Mouse (Mus musculus) cerebellum, adult 2 months (tissue): ENCODE measurements around the gene Cd276. TPM values are rescaled to one million over a fixed set of nuclear protein-coding genes. Genes with fewer than 3 reads are reported as not detected.
A peak's percentile ranks its signal among the peaks of the same experiment; 100 is the strongest.

ENCODE experiments used
- DNase-seq, 2 experiments: peaks; one replicate each; pipeline ENCODE4 v3.0.0; 2021
- H3K27ac ChIP-seq: fragments of 200-500 bp; 2 replicates; pipeline ENCODE4 v1.5.1; 2012; ENCODE audit warnings: low read length, control low read depth, inconsistent platforms; ENCODE audit not compliant: insufficient read depth
- H3K27me3 ChIP-seq: fragments of 200-500 bp; 2 replicates; pipeline ENCODE4 v1.6.1; 2012; ENCODE audit warnings: inconsistent platforms, mild to moderate bottlenecking, low read length, moderate library complexity; ENCODE audit not compliant: control insufficient read depth, insufficient read depth
- H3K4me1 ChIP-seq: fragments of 200-500 bp; 2 replicates; pipeline ENCODE4 v1.6.1; 2011; ENCODE audit warnings: low read length; ENCODE audit not compliant: control insufficient read depth, insufficient read depth
- H3K4me3 ChIP-seq: fragments of 200-500 bp; replicated peaks from 2 replicates; pipeline ENCODE3; 2011; ENCODE audit warnings: mild to moderate bottlenecking, low read depth, low read length, control low read depth; ENCODE audit not compliant: insufficient read depth
- CTCF ChIP-seq: fragments of 200-500 bp; IDR thresholded peaks from 2 replicates; pipeline ENCODE4 v1.5.1; 2011; ENCODE audit warnings: low read depth, mild to moderate bottlenecking, control low read depth, low read length, moderate library complexity, borderline replicate concordance; ENCODE audit not compliant: insufficient read depth
- POLR2A ChIP-seq: fragments of 200-500 bp; IDR thresholded peaks from 2 replicates; pipeline ENCODE4 v1.6.1; 2011; ENCODE audit warnings: low read length, control low read depth, borderline replicate concordance; ENCODE audit not compliant: insufficient read depth
- WGBS: fragments of 180-500 bp; shearing (Covaris S2); methylation state at CpG from one replicate; pipeline ENCODE4 v1.1.7; 2018; 5-methylcytosine and 5-hydroxymethylcytosine counted together
- polyA plus RNA-seq: library from polyadenylated mRNA; depleted of rRNA; stranded (reverse); fragments of >200 nt; gene quantifications from 2 replicates; pipeline ENCODE4 v1.2.3, GENCODE M21; 2012

Gene Cd276
- polyA plus RNA-seq, 1 experiment = 6.4 TPM

GRCm38 (mm10) chr9:58500946-58501345 is 54.3 kb downstream of the Cd276 start:
- Histone ChIP-seq H3K27me3 (no peaks in the 10 kb centered on the region), H3K4me3 (no peak overlapping the region), H3K4me1 (peaks cover 54% of the 10 kb centered on the region), H3K27ac (no peak overlapping the region)
- WGBS = 15% methylated on average over 5 of the region's 5 CpGs
- DNase-seq = peak; percentile 65 to 83
- no peak for TF ChIP-seq CTCF
- no peak for TF ChIP-seq POLR2A

GRCm38 (mm10) chr9:58497942-58498341 is 57.3 kb downstream of the Cd276 start:
- peaks cover 72% of the 10 kb centered on the region for H3K4me1 ChIP-seq
- H3K27ac ChIP-seq = no peak overlapping the region
- no peak overlapping the region for H3K4me3 ChIP-seq
- H3K27me3 ChIP-seq = no peaks in the 10 kb centered on the region
- TF ChIP-seq CTCF = no peak
- TF ChIP-seq POLR2A = no peak
- WGBS = 30% methylated on average over 4 of the region's 4 CpGs
- DNase-seq = peak; percentile 60 to 74

DNA sequence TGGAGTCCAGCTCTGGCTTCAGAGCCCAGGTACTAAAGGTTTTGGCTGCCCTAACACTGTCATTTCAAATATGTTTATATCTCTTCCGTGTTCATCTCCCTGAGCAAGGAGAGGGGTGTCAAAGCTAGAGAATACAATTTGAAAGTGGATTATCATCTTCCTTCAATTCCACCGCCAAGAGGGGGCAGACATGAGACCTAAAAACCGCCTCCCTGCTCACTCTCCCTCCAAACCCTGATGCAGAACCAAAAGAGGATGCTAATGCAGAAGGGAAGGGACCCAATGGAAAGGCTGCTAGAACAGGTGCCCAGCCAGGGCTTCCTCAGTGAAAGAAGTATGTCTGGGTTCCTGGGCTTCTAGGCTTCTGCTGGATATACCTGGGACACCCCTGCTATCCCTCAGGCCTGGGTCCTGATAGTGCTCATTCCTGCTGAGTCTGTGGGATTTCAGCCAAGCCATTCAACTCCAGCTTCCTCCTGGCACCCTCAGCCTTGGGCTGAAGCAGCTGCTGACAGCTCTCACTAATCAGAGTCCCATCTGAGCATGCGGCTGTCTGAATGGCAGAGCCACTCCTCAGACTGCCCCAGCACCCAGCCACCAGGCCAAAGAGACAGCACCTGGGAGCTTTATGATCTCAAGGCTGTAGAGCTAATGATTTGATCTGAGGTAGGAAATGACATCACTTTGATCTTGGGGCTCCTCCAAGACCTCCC is 58.6 kb downstream of the Cd276 start:
- peaks cover 81% of the 10 kb centered on the region for H3K4me1 ChIP-seq
- TF ChIP-seq CTCF = peak; percentile 56; the same call in 1 of the 2 replicates
- no peak for TF ChIP-seq POLR2A
- WGBS = 14% methylated on average over 4 of the region's 4 CpGs
- no peaks in the 10 kb centered on the region for H3K27me3 ChIP-seq
- no peak overlapping the region for H3K4me3 ChIP-seq
- peak; percentile 48 to 57 for DNase-seq
- H3K27ac ChIP-seq = peak overlapping the region; percentile 3; the same call in 1 of the 2 replicates

- H3K27ac ChIP-seq = no peak overlapping the region
- peaks cover 66% of the 10 kb centered on the region for H3K4me1 ChIP-seq
- DNase-seq = peak in 1 of 2 experiments; percentile 19
- H3K4me3 ChIP-seq = no peak overlapping the region
- H3K27me3 ChIP-seq = no peaks in the 10 kb centered on the region
- 89% methylated on average over 2 of the region's 2 CpGs for WGBS
- no peak for TF ChIP-seq POLR2A
- no peak for TF ChIP-seq CTCF
These were observed 60.2 kb downstream of the Cd276 start for GRCm38 (mm10) chr9:58495035-58495434.

DNA sequence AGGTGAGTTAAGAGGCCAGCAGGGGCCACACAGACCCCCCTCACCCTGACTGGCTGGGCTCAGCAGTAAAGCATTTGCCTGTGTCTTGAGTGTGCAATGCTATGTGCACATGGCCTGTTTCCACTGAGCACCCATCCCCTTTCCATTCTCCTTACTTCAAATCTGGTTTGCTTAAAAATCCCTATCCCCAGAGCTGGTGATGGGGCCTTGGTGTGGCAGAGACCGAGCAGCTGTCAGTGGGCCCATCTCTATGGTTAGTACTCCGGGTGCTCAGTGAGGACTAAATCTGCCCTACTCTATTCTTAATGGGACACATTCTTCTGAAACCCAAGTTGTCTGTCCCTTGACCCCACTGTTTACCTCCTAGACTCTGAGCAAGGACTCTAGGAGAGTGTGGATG is 64.8 kb downstream of the Cd276 start:
- WGBS = 71% methylated on average over 2 of the region's 2 CpGs
- Histone ChIP-seq H3K4me1 (peaks cover 35% of the 10 kb centered on the region), H3K27ac (no peak overlapping the region), H3K27me3 (no peaks in the 10 kb centered on the region), H3K4me3 (peak overlapping the region; percentile 74)
- no peak for TF ChIP-seq POLR2A
- TF ChIP-seq CTCF = no peak
- DNase-seq = no peak

DNA sequence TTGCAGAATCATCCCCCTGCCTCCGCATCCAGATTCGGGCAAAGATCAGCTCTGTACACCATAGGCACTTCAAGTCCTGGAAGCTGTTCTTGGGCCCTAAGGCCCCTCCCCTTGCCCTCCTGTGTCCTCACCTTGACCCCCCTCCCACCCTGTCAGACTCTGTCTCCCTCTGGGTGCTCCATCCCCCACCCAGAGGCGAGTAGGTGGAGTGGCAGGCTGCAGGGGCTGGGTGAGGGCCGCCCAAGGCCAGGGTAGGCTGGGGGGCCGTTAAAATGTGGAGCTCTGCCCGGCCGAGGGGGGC is 65.4 kb downstream of the Cd276 start:
- Histone ChIP-seq H3K4me3 (peak overlapping the region; percentile 74), H3K4me1 (peaks cover 31% of the 10 kb centered on the region), H3K27ac (peak overlapping the region; percentile 51; the same call in 1 of the 2 replicates), H3K27me3 (no peaks in the 10 kb centered on the region)
- TF ChIP-seq CTCF (no peak), POLR2A (no peak)
- WGBS = 25% methylated on average over 7 of the region's 7 CpGs
- DNase-seq = no peak

GRCm38 (mm10) chr9:58489133-58489864 is 65.9 kb downstream of the Cd276 start:
- peaks cover 29% of the 10 kb centered on the region for H3K4me1 ChIP-seq
- 6% methylated on average over 13 of the region's 13 CpGs for WGBS
- H3K4me3 ChIP-seq = peak overlapping the region; percentile 74
- H3K27ac ChIP-seq = peak overlapping the region; percentile 51
- no peak for TF ChIP-seq CTCF
- no peak for TF ChIP-seq POLR2A
- no peaks in the 10 kb centered on the region for H3K27me3 ChIP-seq
- peak; percentile 37 to 62 for DNase-seq
